Mouse (Mus musculus) brown adipose tissue, adult 24 weeks (tissue): Measurements from ENCODE around the gene Tbc1d7. TPM values are rescaled to one million over a fixed set of nuclear protein-coding genes. Genes with fewer than 3 reads are reported as not detected.
A peak's percentile ranks its signal among the peaks of the same experiment; 100 is the strongest.

Experiments used
- H3K27ac ChIP-seq: fragments of 200-500 bp; replicated peaks from 2 replicates; pipeline ENCODE4 v1.5.1; 2012; ENCODE audit warnings: low read depth, mild to moderate bottlenecking, low read length
- H3K4me1 ChIP-seq: fragments of 200-500 bp; 2 replicates; pipeline ENCODE4 v1.6.1; 2012; ENCODE audit warnings: low read length, mixed read lengths; ENCODE audit not compliant: control insufficient read depth, insufficient read depth, insufficient read length
- H3K4me3 ChIP-seq: fragments of 200-500 bp; 2 replicates; pipeline ENCODE4 v1.5.1; 2012; ENCODE audit warnings: low read depth, mild to moderate bottlenecking, low read length, moderate library complexity; ENCODE audit not compliant: insufficient read depth
- polyA plus RNA-seq: library from polyadenylated mRNA; stranded (reverse); fragments of >200 nt; gene quantifications from 2 replicates; pipeline ENCODE4 v1.2.4, GENCODE M21; 2012; ENCODE audit not compliant: missing spikeins, insufficient read depth, insufficient read length

The Tbc1d7 gene
- polyA plus RNA-seq, 1 experiment = 27.2 TPM

GRCm38 (mm10) chr13:43133400-43133799 is 37.9 kb downstream of the Tbc1d7 start:
- no peak overlapping the region for H3K27ac ChIP-seq
- H3K4me3 ChIP-seq = no peak overlapping the region
- H3K4me1 ChIP-seq = no peaks in the 10 kb centered on the region

- Histone ChIP-seq H3K4me3 (no peak overlapping the region), H3K4me1 (no peaks in the 10 kb centered on the region), H3K27ac (no peak overlapping the region)
Measured at GRCm38 (mm10) chr13:43132859-43133258, 38.4 kb downstream of the Tbc1d7 start.

GRCm38 (mm10) chr13:43131741-43132191 is 39.5 kb downstream of the Tbc1d7 start:
- H3K27ac ChIP-seq = no peak overlapping the region
- H3K4me1 ChIP-seq = no peaks in the 10 kb centered on the region
- H3K4me3 ChIP-seq = no peak overlapping the region

GRCm38 (mm10) chr13:43130161-43130560 is 41.1 kb downstream of the Tbc1d7 start:
- no peaks in the 10 kb centered on the region; the same call in 1 of the 2 replicates for H3K4me1 ChIP-seq
- no peak overlapping the region for H3K4me3 ChIP-seq
- H3K27ac ChIP-seq = no peak overlapping the region

- no peak overlapping the region for H3K4me3 ChIP-seq
- no peak overlapping the region for H3K27ac ChIP-seq
- peaks cover 11% of the 10 kb centered on the region for H3K4me1 ChIP-seq
Measured at GRCm38 (mm10) chr13:43124683-43125074, 46.6 kb downstream of the Tbc1d7 start.

- no peak overlapping the region for H3K27ac ChIP-seq
- no peak overlapping the region for H3K4me3 ChIP-seq
- H3K4me1 ChIP-seq = peaks cover 11% of the 10 kb centered on the region
Measured at GRCm38 (mm10) chr13:43123895-43124682, 47.2 kb downstream of the Tbc1d7 start.

GRCm38 (mm10) chr13:43122306-43123070 is 48.8 kb downstream of the Tbc1d7 start:
- Histone ChIP-seq H3K4me1 (peaks cover 11% of the 10 kb centered on the region), H3K4me3 (peak overlapping the region; percentile 39), H3K27ac (no peak overlapping the region)

GRCm38 (mm10) chr13:43113141-43113540 is 58.2 kb downstream of the Tbc1d7 start:
- Histone ChIP-seq H3K4me1 (no peaks in the 10 kb centered on the region), H3K4me3 (no peak overlapping the region), H3K27ac (no peak overlapping the region)

- Histone ChIP-seq H3K4me3 (no peak overlapping the region), H3K4me1 (no peaks in the 10 kb centered on the region), H3K27ac (no peak overlapping the region)
Measured at GRCm38 (mm10) chr13:43112707-43113106, 58.6 kb downstream of the Tbc1d7 start.

- Histone ChIP-seq H3K27ac (no peak overlapping the region), H3K4me1 (no peaks in the 10 kb centered on the region), H3K4me3 (no peak overlapping the region)
Measured at GRCm38 (mm10) chr13:43112280-43112679, 59.0 kb downstream of the Tbc1d7 start.

- Histone ChIP-seq H3K27ac (no peak overlapping the region), H3K4me3 (no peak overlapping the region), H3K4me1 (no peaks in the 10 kb centered on the region)
Measured at GRCm38 (mm10) chr13:43104496-43104895, 66.8 kb downstream of the Tbc1d7 start.

- Histone ChIP-seq H3K27ac (no peak overlapping the region), H3K4me1 (no peaks in the 10 kb centered on the region), H3K4me3 (no peak overlapping the region)
Measured at GRCm38 (mm10) chr13:43102943-43103342, 68.4 kb downstream of the Tbc1d7 start.

Other genes with a start within 250 kb of the Tbc1d7 start
- 4.4 and 7.7 TPM in 2 replicates for gene Gfod1, start 132.7 kb upstream of the Tbc1d7 start, polyA plus RNA-seq
- gene Sirt5, start 194.0 kb upstream of the Tbc1d7 start, polyA plus RNA-seq = 23.1 and 32.1 TPM in 2 replicates
- 96.3 and 110 TPM in 2 replicates for gene Nol7, start 226.9 kb upstream of the Tbc1d7 start, polyA plus RNA-seq